Mouse (Mus musculus) lung, postnatal 25 days (tissue): ENCODE results near the gene Hao1.

Experiments
- DNase-seq: peaks from one replicate; pipeline ENCODE4 v3.0.0; 2022; ENCODE audit warnings: low spot score

The Hao1 gene

GRCm38 (mm10) chr2:134554221-134554727, at the start of gene Hao1:
Hao1 (minus strand) TSS chr2:134554368.
- DNase-seq: no peak

DNA sequence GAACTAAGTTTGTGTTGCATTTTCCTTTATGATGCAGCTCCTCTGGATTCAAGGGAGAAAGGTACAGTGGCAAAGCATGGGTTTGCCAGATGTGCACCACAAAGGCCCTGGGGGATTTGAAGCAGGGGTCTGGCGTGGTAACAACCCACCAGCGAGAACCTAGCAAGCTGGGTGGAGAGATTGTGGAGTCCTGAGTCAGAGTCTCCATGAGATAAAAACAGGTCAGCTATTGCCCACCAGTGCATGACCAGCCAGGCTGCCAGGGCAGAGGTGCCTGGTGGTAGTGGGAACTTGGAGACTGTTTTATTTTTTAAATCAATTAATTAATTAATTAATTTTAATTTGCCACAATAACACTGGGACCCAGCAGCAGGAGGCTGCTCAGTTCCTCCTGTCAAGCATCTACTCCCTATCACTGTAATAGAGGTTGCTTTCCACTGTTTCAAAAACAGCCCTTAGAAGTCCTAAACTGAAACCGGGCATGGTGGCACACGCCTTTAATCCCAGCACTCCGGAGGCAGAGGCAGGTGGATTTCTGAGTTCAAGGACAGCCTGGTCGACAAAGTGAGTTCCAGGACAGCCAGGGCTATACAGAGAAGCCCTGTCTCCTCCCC, 37.0 kb upstream of the Hao1 start:
- DNase-seq: no peak

DNA sequence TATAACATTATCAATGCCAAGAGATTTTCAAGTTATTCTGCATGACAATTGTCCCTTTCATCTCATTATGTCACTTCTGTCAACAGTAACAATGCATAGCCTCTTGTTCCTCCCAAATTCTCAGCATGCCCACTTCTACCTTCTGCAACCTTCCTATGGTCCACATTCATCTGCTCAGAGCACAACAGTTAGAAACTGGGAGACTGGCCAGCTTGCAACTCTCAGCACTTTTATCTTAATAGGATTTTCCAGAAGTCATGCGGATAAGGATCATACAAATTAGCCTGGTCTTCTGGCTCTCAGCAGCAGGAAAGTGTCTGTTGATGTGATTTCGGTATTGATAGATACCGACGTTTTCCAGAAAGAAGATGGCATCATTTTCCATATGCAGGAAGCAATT, 31.1 kb upstream of the Hao1 start:
- no peak for DNase-seq

DNA sequence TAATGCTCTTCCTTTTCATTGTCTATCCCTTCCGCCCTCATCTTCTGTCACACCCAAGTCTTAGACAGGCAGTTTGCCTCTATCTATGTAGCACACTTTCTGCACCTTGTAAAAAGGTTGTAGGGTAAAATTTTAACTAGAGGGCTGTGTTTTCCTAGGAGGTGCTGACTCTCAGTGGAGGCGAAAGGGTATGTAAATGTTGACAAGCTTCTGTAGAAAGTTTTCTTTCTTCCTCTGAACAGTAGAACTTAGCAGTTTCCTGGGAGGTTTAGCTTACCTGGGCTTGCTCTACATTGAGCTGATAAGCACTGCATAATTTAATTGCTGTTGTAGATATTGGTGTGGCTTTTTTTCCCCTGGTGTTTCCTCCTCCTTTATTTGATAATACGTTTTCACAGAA, 5.3 kb upstream of the Hao1 start:
- no peak for DNase-seq

DNA sequence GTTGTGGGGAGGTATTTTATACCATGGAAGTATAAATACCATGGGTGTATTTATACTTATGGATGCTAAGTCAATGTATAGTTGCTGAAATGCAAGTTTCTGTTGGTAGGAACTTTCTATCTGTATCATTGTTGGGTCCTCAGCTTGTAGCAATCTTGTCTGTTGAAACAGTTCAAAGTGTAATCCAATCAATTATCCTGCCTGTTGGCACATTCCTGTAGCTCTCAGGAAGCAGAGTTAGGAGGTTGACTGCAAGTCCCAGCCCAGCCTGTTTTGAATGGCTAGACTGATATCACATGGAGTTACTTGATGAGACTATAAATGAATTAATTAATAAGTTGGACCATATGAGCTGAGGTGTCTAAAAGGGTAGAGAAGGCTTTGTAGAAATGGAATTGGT, 1.8 kb downstream of the Hao1 start:
- no peak for DNase-seq

DNA sequence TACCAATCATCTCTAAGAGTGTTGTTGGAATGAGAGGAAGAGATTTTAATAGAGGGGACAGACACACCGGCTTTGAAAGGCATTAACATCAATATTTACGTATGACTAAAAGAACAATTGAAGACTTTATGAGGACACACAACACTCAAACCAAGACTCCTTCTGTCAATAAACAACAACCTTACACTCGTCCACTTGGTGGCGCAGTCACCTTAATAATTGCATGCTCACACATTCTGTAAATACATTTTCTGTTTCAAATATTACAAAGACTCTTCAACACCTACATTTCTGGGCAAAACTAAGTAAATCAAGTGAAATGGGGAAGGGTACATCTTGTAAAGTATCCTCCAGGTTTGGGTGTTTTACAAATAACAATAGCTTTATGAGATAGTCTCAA, 4.4 kb downstream of the Hao1 start:
- peak; percentile 41 for DNase-seq

DNA sequence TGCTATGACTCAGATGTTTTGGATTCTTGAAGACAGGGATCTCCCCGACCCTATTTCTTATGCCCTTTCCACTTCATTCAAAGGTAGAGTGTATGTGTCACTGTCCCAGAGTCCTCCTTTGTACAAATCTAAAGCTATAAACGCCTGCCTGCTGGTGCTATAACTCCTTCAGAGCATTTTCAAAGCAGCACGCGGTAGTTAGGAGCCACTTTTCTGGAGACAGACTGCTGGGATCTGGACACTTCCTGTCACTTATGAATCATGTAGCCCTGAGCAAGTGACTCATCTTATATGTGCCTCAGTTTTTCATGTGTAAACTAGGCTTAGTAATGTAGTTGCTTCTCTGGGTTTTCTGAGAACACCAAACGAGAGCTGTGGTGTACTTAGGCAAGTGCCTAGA, 9.1 kb downstream of the Hao1 start:
- no peak for DNase-seq

GRCm38 (mm10) chr2:134544321-134545065, 9.7 kb downstream of the Hao1 start:
- no peak for DNase-seq

DNA sequence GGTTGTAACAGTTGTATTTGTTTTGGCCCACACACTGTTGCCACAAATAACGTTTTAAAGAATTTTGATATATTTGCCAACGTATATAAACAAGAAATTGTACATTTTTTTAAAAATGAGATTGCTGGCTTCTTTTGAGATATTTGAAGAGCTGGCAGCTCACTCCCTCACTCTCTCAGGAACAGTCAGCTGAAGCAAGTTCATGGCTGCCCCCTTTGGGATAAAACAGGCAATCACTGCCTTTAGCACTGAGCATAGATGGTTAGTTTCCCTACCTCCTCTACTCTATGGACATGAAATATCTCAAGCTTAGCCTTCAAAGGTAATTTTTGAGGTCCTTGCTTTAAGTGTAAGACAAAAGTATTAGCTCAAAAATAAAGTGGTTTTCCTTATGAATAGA, 10.7 kb downstream of the Hao1 start:
- no peak for DNase-seq

GRCm38 (mm10) chr2:134541019-134541418, 13.1 kb downstream of the Hao1 start:
- DNase-seq: no peak

DNA sequence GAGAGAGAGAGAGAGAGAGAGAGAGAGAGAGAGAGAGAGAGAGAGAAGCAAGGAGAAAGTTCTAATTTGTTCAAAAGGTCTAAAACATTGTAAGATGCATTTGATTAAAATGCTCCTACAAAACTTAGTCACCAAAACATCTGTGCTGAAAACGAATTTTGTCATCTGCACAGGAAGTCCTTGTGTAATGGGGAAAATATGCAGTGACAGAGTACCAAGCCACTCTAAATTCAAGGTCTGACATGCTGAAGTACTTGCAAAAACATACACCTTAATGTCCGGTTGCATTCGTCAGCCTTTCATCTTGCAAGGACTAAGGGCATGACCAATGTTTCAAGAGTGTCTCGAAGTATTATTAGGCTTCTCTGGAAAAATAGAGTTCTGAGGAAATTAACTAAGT, 15.7 kb downstream of the Hao1 start:
- DNase-seq: no peak

DNA sequence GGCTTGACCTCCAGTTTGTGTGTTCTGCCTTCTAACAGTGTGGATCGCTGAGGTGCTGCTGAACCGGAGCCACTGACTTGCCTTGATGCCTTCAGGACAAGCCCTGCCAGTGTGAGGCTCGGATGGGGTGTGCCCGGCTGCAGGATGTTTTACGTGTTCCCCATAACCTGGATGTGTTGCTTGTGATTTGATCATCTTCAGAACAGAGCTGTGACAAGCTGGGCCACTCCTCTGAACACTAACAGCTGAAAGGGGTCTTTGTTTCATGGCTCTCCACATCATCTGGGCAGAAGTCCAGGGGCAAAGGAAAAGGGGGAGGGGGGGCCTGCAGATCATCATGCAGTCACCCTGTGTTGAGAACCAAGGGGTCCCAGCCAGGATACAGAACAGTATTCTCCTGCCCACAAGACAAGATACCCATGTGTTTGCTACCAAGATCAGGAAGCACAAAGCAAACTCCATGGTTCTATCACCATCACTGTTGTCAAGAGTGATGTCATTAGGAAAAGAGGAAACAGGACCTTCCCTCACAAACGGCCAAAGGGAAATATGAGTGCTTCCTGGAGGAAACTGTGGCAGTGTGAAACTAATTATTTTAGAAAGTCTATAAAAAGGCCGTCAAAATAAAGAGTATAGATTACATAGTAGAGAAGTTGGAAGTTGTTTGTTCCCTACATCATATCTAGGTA, 25.9 kb downstream of the Hao1 start:
- DNase-seq: no peak

GRCm38 (mm10) chr2:134527419-134528114, 26.6 kb downstream of the Hao1 start:
- no peak for DNase-seq

DNA sequence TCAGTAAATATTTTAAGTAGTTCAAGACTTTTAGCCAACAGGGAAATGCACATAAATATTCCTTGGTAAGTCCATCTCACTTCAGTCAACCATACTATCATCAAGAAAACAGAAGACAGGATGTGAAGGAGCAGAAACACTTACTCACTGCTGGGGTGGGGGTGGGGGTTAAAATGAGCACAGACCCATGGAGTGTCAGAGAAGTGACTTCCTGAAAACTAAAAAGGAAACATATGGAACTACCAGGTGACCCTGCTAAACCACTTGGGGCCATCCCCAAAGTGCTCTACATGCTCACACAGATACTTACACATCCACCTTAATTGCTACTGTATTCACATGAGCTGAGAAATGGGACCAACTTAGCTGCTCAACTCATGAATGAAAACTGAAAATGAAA, 36.1 kb downstream of the Hao1 start:
- no peak for DNase-seq

DNA sequence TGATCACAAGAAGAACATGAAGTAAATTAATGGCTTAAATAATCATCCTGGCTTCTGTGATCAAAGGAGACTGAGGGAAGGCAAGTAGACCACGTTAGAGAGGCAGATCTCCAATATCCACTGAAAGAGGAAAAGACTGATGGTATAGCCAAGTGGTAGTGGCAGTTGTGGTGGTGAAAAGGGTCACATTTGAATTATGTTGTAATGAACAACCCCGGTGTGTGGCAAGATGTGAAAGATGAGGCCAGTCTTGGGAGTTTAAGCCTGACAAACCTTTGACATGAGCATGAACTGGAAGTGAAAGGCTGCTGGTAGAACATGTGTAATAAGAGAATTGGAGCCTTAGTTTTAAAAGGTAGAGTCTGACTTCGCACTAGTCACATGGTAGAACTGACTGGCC, 54.4 kb downstream of the Hao1 start:
- no peak for DNase-seq

DNA sequence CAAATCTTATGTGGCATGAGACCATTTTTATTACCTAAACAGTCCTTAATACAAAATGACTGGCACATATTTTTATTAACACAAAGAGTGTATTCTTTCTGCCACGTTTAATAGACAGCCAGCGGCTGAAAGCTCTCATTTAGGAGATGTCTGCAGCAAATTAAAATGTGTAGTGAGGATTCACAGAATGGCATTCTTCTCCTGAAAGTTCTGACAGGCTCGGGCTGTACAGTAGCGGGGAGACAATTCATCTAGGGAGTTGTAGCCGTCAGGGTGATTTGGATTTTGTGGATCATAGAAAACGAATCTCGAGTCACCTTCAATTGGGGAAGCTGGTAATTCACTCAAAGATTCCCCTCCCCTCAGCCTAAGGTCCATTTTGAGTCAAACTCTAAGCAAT, 55.7 kb downstream of the Hao1 start:
- DNase-seq: no peak

DNA sequence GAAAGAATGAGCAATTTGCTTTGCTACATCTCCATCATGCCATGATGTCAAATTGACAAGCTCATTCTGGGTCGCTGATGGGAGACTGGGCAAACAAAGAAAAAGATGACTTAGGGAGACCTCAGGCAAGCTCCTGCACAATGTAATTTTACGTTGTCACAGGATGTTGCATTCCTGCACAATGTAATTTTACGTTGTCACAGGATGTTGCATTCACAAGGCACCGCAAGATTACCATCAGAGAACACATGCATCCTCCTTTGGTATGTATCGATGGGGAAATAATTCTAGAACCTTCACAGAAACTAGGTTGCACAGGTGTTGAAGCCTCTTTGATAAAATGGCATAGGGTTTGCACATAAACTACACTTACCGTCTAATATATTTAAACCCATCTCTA, 65.5 kb downstream of the Hao1 start:
- no peak for DNase-seq

- no peak for DNase-seq
Observed at GRCm38 (mm10) chr2:134486055-134486834, 67.9 kb downstream of the Hao1 start.

- no peak for DNase-seq
Observed at GRCm38 (mm10) chr2:134482683-134483082, 71.5 kb downstream of the Hao1 start.

DNA sequence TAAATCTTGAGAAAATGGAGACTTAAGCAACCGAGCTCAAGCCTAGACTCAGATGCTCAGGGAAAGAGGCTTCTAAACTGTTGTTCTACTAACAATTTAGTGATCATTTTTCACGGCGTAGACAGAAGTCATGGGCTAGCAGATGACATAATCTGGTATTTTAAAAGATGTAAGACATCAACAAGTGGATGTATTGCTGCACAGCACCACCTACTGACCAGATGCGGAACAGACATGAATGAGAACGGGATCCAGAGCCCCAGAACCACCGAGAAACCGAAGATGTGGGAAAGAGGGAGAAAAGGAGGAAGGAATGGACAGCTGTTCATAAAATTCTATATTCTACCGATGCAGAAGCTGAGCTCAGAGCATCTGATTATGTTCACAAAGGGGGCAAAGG, 72.4 kb downstream of the Hao1 start:
- peak; percentile 51 for DNase-seq

GRCm38 (mm10) chr2:134481174-134481573, 73.0 kb downstream of the Hao1 start:
- no peak for DNase-seq

DNA sequence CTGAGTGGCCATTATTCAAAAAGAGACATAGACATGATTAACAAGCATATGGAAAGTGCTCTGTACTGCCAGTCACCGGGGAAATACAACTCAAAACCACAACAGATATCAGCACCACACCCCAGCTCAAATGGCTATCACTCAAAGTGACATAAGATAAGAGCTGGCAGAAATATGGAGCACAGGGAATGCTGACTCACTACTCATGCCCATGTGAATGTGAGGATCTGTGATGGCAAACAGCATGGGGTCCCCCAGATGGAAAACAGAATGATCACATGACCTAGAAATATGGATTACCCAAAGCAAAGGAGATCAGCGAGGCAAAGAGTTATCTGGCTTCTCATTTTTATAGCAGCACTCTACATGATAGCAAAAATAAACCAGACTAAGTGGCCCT, 89.0 kb downstream of the Hao1 start:
- DNase-seq: no peak
